Mouse (Mus musculus): ENCODE results near the gene Lrpprc. TPM values are rescaled to one million over a fixed set of nuclear protein-coding genes. Genes with fewer than 3 reads are reported as not detected.
"Not testable (repeated sequence)": the region's sequence is repeated elsewhere in the genome, so short reads cannot be mapped to it uniquely, and the experiment has no call there.

The Lrpprc gene
- total RNA-seq (2021), result 10 to 100 TPM; 62.4 to 69.9 TPM
- long read RNA-seq, experiment 1, full-length matches to known transcripts, result 97 of 123 reads
- long read RNA-seq, experiment 1, partial matches to known transcripts, result 13 of 123 reads
- long read RNA-seq, experiment 1, other reads (novel, unspliced or antisense), result 13 of 123 reads
- long read RNA-seq, experiment 2, full-length matches to known transcripts, result 66 of 89 reads
- long read RNA-seq, experiment 2, partial matches to known transcripts, result 17 of 89 reads
- long read RNA-seq, experiment 2, other reads (novel, unspliced or antisense), result 6 of 89 reads

DNA sequence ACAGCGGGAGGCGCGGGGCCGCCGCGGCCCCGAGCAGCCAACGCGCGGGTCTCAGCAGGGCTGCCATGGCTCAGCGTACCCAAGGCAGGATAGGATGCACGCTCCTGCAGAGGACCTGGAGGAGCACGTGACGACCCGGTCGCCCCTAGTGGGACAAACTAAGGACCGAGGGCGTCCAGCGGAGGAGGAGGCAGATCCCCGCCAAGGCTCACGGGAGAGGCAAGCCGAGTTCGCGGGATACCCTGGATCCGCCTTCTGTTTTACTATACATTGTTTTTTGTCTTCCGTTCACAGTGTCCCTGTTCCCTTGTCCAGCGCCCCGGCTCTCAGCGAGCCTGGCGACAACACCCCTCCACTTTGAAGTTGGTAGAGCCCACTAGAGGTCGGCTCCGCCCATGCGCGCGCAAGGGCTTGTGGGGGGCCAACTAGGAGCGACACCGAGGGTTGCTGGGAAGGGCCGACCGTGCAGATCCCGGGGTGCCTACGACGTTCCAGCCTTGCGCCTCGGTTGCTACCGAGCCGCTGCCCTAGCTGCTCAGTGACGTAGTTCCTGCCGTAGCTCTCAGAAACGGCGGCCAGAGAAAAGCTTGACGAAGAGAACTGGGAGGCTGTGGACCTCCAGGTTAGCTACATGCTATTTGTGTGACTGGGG is at the start of gene Lrpprc:
Lrpprc (minus strand) TSS at position 343 of the 652 bp plus-strand sequence.
- DNase-seq (ENCODE audit: low spot score), result peak; percentile 94

GRCm38 (mm10) chr17:84837780-84838179 is 47.2 kb upstream of the Lrpprc start:
- peak; percentile 75 for DNase-seq (ENCODE audit: low spot score)

GRCm38 (mm10) chr17:84835249-84835648 is 44.7 kb upstream of the Lrpprc start:
- DNase-seq (ENCODE audit: low spot score), result no peak

- no peak for DNase-seq (ENCODE audit: low spot score)
These were observed 41.8 kb upstream of the Lrpprc start for GRCm38 (mm10) chr17:84832346-84832745.

DNA sequence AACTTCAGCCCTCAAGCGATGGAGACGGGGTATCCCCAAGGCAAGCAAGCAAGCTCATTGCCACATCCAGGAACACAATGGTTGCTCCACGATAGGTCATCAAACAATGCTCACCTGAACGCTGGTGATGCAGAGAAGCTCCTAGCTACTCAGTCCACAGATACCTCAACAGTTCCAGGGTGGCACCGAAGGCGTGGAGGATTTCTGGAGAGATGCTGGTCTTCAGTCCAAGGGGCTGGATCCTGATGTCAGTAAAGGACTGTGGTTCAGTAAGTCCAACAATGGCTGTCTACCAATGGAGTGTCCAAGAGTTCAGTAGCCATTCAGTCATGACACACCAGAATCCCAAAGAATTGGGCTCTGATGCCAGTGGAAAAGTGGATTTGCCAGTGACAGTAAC is 37.7 kb upstream of the Lrpprc start:
- no peak for DNase-seq (ENCODE audit: low spot score)

DNA sequence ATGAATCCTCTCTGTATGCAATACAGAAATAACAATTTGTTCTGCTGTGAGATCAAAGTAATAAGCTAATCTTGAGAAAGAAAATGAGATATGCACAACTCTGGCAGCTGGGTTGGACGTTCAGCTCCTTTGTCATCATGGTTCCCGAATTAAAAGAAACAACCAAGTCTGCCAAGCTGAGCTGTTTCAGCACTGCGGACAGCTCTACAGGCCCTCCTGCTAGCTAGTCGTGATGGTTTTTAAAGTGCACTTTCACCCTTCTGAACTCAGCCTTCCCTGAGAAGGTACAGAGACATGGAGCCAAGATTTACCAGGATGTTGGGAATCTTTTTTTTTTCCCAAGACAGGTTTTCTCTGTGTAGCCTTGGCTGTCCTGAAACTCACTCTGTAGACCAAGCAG is 30.0 kb upstream of the Lrpprc start:
- DNase-seq (ENCODE audit: low spot score), result no peak

DNA sequence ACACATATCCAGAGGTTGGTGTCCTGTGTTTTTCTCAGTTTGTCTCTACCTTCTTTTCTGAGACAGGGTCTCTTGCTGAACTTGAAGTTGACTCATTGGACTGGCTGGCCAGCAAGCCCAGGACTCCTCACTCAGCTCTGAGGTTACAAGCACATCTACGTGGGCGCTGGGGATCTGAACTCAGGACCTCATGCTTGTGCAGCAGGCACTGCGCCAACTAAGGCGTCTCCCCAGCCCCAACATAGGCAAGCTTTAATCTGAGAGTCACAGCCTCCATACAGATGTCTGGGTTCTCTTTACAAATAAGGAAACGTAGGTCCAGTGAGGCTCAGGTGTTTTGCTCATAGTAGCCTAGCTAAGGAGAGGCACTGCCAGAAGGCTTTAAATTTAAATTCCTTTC is 27.8 kb upstream of the Lrpprc start:
- no peak for DNase-seq (ENCODE audit: low spot score)

DNA sequence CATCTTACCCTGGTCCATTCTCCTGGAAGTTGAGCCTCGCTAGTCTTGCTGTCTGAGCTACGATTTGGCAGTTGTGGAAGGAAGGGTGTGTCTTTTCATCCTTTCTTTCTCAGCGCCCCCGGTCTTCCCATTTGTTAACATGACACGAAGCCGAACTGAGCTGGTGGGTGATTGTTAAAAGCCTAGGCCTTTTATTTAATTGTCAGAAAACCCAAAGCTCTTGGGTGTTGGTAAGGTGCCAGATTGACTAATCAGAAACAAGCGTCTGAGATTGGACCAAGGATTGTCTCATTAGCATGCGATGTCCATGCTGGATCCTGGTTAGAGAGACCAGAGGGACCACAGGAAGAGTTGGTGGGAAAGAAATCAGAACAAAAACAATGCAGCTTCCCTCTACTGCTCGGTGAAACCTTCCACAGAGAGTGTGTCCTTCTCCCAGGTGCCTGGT is 25.4 kb upstream of the Lrpprc start:
- no peak for DNase-seq (ENCODE audit: low spot score)

- no peak for DNase-seq (ENCODE audit: low spot score)
These were observed 24.3 kb upstream of the Lrpprc start for GRCm38 (mm10) chr17:84814905-84815304.

DNA sequence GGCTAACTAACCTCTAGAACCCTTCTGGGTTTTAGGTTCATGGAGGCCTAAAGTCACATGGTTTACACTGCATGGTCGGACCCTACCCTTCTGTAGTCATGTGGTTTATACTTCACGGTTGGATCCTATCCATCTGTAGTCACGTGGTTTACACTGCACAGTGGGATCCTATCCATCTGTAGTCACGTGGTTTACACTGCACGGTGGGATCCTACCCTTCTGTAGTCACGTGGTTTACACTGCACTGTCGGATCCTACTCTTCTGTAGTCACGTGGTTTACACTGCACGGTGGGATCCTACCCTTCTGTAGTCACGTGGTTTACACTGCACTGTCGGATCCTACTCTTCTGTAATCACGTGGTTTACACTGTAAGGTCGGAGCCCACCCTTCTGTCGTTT is 23.6 kb upstream of the Lrpprc start:
- not testable (repeated sequence) for DNase-seq (ENCODE audit: low spot score)

GRCm38 (mm10) chr17:84792006-84792405 is 1.4 kb upstream of the Lrpprc start:
- no peak for DNase-seq (ENCODE audit: low spot score)

DNA sequence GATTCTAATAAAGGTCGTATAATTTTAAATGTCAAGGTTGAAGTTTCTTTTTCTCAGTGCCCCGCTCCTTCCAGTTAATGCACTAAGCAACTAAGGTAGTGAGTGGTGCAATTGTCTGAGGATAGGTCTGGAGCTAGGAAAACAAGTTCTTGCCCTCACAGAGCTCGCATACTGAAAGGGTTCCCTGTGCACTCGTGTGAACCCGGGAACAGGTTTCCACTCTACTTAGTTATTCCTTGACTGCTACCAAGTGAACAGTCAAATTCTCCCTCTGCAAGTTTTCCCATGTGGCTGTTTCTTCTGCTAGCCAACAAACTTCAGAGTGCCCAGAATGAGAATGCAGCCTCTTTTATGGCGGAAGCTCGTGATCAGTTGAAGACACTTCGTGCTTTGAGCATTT is 567 bp upstream of the Lrpprc start:
- DNase-seq (ENCODE audit: low spot score), result no peak

DNA sequence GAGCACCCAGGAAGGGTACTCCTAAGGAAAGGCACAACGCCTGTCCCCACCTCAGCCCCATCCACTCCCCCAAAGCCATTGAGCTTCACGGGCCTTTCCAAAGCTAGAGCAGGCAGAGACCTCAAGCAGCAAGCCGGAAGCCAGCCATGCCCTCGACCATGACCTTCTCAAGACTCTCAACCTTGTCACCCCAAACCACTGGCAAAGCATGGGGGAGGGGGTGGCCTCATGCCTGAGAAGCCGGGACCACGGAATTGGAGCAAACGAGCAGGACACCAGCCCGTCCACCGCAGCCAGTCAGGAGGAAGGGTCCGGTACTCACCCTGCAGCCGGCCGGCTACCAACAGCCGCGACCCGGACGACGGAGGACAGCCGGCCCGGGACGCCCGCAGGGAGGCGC is 546 bp downstream of the Lrpprc start:
- DNase-seq (ENCODE audit: low spot score), result peak; percentile 18

GRCm38 (mm10) chr17:84788376-84789125 is 2.0 kb downstream of the Lrpprc start:
- no peak for DNase-seq (ENCODE audit: low spot score)

- no peak for DNase-seq (ENCODE audit: low spot score)
These were observed 3.1 kb downstream of the Lrpprc start for GRCm38 (mm10) chr17:84787477-84787876.

DNA sequence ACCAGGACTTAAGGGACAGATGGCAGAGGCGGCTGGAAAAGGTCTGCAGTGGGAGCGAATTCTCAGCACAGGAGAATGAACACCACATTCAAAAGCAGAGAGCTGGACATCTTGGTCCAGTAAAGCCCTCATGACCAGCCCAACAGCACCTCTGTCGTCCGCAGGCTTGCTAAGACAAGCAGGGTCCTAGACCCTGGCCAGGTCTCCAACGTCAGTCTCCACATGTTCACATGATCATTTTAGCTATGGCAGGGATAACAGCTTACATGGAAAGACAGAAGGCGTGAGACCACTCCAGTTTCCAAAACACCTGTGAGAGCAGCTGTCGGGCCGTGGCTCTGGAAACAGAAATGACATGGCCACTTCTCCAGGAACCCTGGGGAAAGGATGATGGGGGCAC is 3.7 kb downstream of the Lrpprc start:
- DNase-seq (ENCODE audit: low spot score), result no peak

GRCm38 (mm10) chr17:84785176-84785575 is 5.4 kb downstream of the Lrpprc start:
- DNase-seq (ENCODE audit: low spot score), result no peak

- DNase-seq (ENCODE audit: low spot score), result no peak
These were observed 7.1 kb downstream of the Lrpprc start for GRCm38 (mm10) chr17:84783491-84783890.

DNA sequence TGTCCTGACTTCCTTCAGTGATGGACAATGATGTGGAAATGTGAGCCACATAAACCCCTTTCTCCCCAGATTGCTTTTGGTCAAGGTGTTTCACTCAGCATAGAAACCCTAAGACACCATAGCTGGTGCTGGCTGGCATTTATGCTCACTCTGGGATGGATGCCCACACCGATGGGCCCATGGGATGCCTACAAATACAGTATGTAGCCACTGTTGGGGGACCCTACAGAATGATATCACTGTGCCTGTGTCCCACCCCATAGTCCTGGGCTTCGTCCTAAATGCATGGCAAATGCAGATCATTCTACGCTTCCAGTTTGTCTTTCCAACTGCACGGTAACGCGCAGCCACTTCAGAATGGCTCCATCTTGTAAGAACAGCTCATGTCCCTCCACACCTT is 10.3 kb downstream of the Lrpprc start:
- DNase-seq (ENCODE audit: low spot score), result no peak

GRCm38 (mm10) chr17:84778477-84778978 is 12.1 kb downstream of the Lrpprc start:
- no peak for DNase-seq (ENCODE audit: low spot score)

DNA sequence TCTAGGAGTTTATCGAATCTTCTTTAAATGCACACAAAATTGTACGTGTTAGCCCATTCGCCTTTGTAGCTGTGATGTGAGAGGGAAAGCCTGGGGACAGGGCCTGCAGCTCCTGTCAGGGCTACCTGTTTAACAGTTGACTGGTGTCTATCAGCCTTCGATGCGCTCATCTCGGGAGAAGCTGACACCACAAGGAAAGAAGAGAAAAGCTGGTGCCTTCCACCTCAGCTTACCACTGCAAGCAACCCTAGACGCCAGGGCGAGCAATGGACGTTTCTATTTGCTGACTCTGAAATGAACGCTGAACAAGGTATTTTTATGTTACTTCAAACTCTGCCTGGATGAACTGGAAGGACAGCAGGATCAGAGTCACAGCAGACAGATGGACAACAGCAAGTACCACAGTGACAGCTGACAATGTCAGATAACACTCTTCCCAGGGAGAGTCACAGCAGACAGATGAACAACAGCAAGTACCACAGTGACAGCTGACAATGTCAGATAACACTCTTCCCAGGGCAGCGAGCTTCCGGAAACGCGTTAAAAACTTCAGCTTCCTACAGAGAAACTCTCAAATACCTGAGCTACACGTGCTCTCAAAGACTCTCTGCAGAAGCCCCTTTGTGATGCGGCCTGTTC is 14.1 kb downstream of the Lrpprc start:
- no peak for DNase-seq (ENCODE audit: low spot score)

DNA sequence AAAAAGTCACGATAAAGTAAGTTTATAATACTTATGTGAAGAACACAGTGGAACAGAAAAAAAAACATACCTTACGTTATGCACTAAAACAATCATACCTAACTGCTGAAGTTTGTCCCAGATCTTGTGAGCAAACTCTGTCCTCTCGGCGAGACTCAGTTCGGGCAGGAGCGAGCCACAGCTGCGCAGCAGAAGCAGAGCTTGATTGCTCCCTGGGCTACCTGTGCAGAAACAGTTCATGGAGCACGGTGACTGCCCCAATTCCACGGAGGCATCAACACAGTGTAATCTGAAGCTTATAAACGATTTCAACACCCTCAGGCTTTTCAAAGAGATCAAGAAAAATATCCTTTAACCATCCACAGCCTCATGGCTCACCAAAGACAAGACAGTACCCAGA is 15.3 kb downstream of the Lrpprc start:
- no peak for DNase-seq (ENCODE audit: low spot score)
